Mouse (Mus musculus) cortical plate, adult 2 months (tissue): ENCODE results near the gene Pak6. TPM values are rescaled to one million over a fixed set of nuclear protein-coding genes. Genes with fewer than 3 reads are reported as not detected.
A peak's percentile ranks its signal among the peaks of the same experiment; 100 is the strongest.

Source experiments
- H3K27ac ChIP-seq: fragments of 200-500 bp; 2 replicates; pipeline ENCODE4 v1.5.1; 2012; ENCODE audit warnings: low read length, control low read depth, inconsistent platforms; ENCODE audit not compliant: insufficient read depth
- H3K4me1 ChIP-seq: fragments of 200-500 bp; 2 replicates; pipeline ENCODE4 v1.6.1; 2011; ENCODE audit warnings: low read length; ENCODE audit not compliant: control insufficient read depth, insufficient read depth
- H3K4me3 ChIP-seq: fragments of 200-500 bp; 2 replicates; pipeline ENCODE4 v1.5.1; 2011; ENCODE audit warnings: mild to moderate bottlenecking, low read length, control low read depth; ENCODE audit not compliant: insufficient read depth
- CTCF ChIP-seq: fragments of 200-500 bp; IDR thresholded peaks from 2 replicates; pipeline ENCODE4 v1.5.1; 2011; ENCODE audit warnings: mild to moderate bottlenecking, control low read depth, low read length; ENCODE audit not compliant: insufficient read depth; ENCODE audit errors: extremely low read depth
- POLR2A ChIP-seq: fragments of 200-500 bp; IDR thresholded peaks from 2 replicates; pipeline ENCODE4 v1.6.1; 2011; ENCODE audit warnings: mild to moderate bottlenecking, low read length, control low read depth; ENCODE audit not compliant: insufficient read depth; ENCODE audit errors: extremely low read depth
- polyA plus RNA-seq: library from polyadenylated mRNA; depleted of rRNA; stranded (reverse); fragments of >200 nt; gene quantifications from 2 replicates; pipeline ENCODE4 v1.2.3, GENCODE M21; 2012

Pak6 gene
- polyA plus RNA-seq, 1 experiment: 58.0 TPM

DNA sequence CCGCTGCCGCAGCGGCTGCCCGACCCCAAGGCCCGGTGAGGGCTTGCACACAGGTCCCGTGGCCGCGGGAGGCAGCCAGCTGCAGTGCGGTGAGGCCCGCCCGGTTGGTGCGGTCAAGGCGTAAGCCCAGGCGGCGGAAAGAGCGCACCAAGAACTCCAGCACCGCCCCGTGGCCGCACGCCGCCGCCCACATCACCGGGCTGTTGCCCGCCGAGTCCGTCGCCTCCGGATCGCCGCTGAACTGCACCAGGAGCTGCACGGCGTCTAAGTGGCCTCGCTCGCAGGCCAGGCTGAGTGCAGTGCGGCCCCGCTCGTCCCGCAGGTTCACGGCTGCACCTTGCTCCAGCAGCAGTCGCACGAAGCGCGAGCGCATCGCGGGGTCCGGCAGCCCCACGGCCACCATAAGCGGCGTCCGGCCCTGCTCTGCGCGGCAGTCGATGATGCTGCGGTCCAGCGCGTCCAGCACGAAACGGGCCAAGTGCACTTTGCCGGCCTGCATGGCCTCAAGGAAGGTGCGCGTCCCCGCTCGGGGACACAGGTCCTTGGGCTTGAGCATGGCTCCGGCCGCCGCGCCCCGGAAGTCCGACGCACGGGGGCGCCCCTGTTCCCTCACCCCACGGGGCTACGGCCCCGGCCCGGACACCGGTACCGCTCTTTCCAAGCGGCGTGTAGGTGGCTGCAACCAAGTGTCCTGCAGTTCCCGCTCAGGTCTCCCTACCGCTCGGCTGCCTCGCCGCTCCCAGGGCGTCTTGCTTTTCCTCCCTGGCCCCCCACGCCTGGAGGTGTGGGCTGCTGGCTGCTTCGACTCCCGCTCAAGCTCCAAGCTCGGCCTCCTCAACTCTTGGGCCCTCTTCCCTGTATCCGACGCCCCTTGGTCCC, 40.0 kb downstream of the Pak6 start:
- Histone ChIP-seq H3K4me1 (peaks cover 3% of the 10 kb centered on the region), H3K4me3 (peak overlapping the region; percentile 64), H3K27ac (peak overlapping the region; percentile 80)
- TF ChIP-seq CTCF: no peak
- TF ChIP-seq POLR2A: no peak

DNA sequence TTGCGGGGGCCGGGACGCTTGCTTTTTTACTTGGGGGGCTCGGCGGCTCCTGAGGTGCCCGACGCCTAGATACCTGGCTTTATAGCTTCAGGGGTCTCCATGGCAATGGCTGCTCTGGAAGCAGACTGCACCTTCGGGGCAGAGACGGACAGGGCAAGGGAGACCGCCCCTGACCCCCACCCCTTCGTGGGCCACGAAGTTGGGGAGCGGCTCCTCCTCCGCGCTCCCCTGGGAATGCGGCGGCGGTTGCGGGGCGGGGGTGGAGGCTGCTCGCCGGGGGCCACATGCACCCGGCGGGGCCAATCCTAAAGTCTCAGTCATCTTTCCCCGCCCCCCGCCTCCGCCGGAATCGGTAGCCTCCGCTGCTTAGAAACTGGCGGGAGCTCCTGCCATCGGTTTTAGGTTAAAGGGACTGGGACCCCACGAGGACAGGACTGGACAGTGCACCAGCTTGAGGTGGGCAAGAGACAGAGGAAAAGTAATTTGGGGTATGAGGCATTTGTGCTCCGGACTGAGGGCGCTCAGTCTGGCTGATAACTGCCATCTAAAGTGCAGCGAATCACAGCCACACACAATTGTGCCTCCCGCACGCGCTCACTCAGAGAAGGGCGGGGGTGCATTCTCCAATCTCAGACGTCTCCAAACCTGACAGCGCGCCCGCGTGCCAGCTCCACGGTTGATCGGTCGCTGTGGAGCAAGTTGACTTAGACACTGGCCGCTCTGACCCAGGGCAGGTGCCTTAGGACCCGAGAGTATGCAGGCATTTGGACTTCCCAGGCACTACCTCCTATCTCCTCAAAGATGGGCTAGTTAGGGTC, 41.0 kb downstream of the Pak6 start, which contains the start of gene Ankrd63:
TSS of gene Ankrd63 (minus strand) at position 51 of the 818 bp plus-strand sequence.
- H3K4me1 ChIP-seq: peaks cover 3% of the 10 kb centered on the region
- H3K27ac ChIP-seq: peak within 1 kb of the TSS; percentile 80
- peak within 1 kb of the TSS; percentile 64 for H3K4me3 ChIP-seq
- no peak for TF ChIP-seq POLR2A
- TF ChIP-seq CTCF: no peak

DNA sequence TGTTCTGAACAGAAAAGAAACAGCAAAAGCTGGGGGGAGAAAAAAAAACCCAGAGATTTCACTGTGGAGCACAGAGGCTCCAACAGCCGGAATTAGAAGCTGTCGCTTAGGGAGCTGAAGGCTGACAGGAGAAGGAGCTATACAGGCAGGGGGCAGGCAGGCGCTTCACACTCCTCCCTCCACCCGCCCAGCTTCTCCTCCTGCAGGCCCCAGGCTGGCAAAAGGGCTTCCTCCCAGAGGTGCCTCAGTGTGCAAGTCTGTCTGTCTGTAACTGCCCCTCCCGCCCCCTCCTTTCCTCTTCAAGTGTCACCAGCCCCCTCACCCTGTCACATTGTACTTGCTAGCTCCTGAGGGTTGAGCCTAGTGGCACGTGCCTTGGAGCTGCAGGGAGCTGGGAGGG, 43.3 kb downstream of the Pak6 start:
- Histone ChIP-seq H3K27ac (no peak overlapping the region), H3K4me3 (no peak overlapping the region), H3K4me1 (peaks cover 3% of the 10 kb centered on the region)
- 0 out of 2 replicates have a peak, but pooled peaks have one; percentile 10 for TF ChIP-seq POLR2A
- no peak for TF ChIP-seq CTCF

DNA sequence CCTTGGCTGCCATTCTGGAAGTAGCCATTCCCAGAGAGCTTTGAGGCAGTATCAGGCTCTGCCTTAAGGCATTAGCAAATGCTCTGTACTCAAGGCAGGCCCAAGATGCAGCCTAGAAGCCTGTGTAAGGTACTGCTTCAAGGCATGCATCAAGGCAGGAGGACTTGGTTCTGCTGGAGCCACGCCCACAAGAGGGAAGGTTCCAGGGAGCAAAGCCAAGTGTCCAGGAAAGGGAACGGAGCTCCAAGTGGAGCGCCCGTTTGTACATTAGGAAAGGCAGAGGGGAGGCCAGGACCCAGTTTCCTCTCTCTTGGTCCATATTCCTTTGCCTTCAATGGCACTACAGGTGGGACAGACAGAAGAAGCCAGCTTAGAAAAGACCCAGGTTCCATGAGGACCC, 45.4 kb downstream of the Pak6 start:
- peaks cover 6% of the 10 kb centered on the region for H3K4me1 ChIP-seq
- no peak overlapping the region for H3K4me3 ChIP-seq
- H3K27ac ChIP-seq: no peak overlapping the region
- TF ChIP-seq CTCF: no peak
- no peak for TF ChIP-seq POLR2A

DNA sequence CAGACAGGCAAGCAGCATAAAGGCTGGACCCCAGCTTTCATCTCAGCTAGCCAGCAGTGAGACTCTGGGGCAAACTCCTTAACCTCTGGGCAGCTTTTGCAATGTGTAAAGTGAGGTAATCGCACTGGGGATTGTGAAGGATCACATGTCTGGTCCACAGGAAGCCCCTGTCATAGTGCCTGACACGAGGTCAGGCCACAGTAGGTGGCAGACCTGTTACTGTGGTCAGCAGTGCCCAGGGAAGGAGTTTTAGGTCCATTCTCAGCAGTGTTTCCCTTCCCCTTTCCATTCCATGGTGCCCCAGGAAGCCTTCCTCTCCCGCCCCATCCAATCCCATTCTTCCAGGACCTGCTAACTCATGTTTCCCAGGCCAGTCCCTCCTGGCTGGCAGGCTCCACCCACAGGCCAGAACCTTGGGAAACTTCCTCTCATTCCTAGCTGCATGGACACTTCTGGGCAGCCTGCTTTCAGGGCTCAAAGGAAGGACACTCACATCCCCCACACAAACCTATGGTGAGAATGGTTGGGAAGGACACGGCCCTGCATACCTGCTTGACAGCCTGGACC, 46.6 kb downstream of the Pak6 start:
- peaks cover 9% of the 10 kb centered on the region for H3K4me1 ChIP-seq
- H3K4me3 ChIP-seq: no peak overlapping the region
- TF ChIP-seq POLR2A: no peak
- TF ChIP-seq CTCF: no peak
- no peak overlapping the region for H3K27ac ChIP-seq

DNA sequence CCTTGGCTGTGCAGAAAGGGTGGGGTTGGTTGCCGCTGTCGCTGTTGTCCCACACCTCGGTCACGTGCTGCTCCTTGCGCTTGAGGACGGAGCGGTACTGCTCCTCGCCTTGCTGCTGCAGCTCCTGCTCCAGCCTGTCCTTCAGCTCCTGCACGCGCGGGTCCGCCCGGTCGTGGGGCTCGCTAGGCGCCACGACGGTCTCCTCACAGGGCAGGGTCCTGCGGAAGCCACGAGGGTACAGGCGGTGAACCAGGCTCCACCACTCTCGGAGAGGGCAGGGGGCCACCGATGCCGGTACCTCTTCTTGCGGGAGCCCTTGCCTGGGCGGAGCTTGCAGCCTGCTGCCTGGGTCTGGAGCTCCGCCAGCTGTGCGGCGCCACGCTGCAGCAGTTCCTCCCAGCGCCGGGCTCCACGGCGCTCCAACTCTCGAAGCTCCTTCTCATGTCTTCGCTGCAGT, 48.0 kb downstream of the Pak6 start:
- Histone ChIP-seq H3K27ac (no peak overlapping the region), H3K4me1 (peaks cover 6% of the 10 kb centered on the region), H3K4me3 (peak overlapping the region; percentile 13)
- TF ChIP-seq CTCF (no peak), POLR2A (no peak)

DNA sequence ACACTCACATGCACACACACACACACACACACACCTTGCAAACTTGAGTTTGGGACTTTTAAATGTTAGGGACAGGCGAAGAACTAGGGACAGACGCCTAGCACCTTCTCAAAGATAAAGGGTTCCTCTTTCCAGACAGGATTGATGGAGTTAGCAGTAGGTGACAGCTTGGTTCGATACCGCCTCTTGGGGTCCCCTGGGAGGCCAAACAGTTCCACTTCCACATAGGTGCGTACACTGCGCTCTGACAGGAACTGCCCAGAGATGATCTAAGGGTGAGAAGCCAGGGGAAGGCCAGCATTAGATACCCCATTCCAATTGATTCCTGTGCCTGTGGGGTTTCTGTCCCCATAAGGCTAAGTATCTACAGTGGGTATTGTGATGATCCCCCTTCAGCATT, 50.5 kb downstream of the Pak6 start:
- TF ChIP-seq POLR2A (no peak), CTCF (no peak)
- Histone ChIP-seq H3K4me1 (peaks cover 6% of the 10 kb centered on the region), H3K4me3 (no peak overlapping the region), H3K27ac (0 out of 2 replicates have a peak overlapping the region, but pooled peaks have one; percentile 14)

DNA sequence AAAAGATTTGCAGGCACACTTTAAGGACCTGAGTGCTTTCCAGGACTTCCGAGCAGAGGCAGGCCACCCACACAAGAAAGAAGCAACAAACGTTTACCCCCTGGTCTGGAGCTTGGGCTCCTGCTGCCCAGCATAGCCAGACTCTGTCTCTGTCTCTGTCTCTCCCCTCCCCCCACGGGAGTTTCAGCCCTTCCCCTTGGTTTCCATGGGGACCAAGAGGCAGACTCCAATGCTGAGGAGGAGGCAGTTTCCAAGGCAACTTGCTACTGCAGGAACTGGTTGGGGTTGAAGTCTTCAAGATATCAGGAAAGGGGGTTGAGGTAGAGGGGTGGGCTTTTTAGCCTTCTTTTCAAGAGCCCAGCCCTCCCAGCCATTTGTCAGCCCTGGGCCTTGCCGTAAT, 51.1 kb downstream of the Pak6 start:
- H3K4me3 ChIP-seq: no peak overlapping the region
- H3K4me1 ChIP-seq: peaks cover 6% of the 10 kb centered on the region
- peak overlapping the region; percentile 87 for H3K27ac ChIP-seq
- no peak for TF ChIP-seq CTCF
- peak; percentile 60; the same call in 1 of the 2 replicates for TF ChIP-seq POLR2A

DNA sequence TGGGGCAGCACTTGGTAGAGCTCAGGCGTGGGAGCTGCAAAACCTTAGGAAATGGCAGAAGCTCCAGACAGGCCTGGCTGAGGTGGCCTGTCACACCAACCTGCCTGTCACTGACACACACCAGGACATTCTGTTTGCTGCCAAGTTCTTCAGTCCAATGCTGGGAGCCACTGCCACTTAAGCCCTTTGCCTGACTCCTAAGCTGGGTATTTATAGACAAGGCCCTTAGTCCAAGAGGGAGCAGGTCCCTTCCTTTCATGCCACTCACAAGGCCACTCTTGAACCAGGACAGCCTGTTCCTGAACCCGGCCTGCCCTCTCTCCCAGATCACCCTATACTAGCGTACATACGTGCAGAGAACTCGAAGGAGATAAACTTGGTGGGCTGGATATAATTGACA, 53.6 kb downstream of the Pak6 start:
- H3K4me3 ChIP-seq: no peak overlapping the region
- H3K27ac ChIP-seq: no peak overlapping the region
- H3K4me1 ChIP-seq: peaks cover 6% of the 10 kb centered on the region
- no peak for TF ChIP-seq POLR2A
- no peak for TF ChIP-seq CTCF
